Mouse (Mus musculus) myocyte (in vitro differentiated cells): Measurements from ENCODE around the gene Nr1i3.

Experiments used
- CEBPB ChIP-seq: IDR thresholded peaks from 2 replicates; pipeline ENCODE4 v1.6.1; 2011; ENCODE audit warnings: mild to moderate bottlenecking, moderate library complexity; ENCODE audit not compliant: poor library complexity, insufficient read depth, severe bottlenecking
- E2F4 ChIP-seq: IDR thresholded peaks from one replicate; pipeline ENCODE4 v1.6.1; 2011; ENCODE audit warnings: mild to moderate bottlenecking, control low read depth, moderate library complexity; ENCODE audit not compliant: insufficient read depth
- MAX ChIP-seq: IDR thresholded peaks from one replicate; pipeline ENCODE4 v1.6.1; 2011; ENCODE audit warnings: low read depth, mild to moderate bottlenecking, control low read depth
- MYOD1 ChIP-seq, 3 experiments: IDR thresholded peaks; one replicate each; pipeline ENCODE4 v1.6.1; 2011; ENCODE audit warnings: control low read depth in 2 of 3, low read depth in 2 of 3, mild to moderate bottlenecking in 2 of 3, moderate library complexity in 1 of 3; ENCODE audit not compliant: insufficient read length in 2 of 3, control insufficient read depth in 1 of 3
- POLR2A ChIP-seq: IDR thresholded peaks from one replicate; pipeline ENCODE4 v1.6.1; 2011; ENCODE audit warnings: low read depth, mild to moderate bottlenecking, control low read depth, moderate library complexity; ENCODE audit not compliant: insufficient read length
- POLR2AphosphoS2 ChIP-seq: IDR thresholded peaks from one replicate; pipeline ENCODE4 v1.6.1; 2011; ENCODE audit warnings: low read depth, control low read depth; ENCODE audit not compliant: insufficient read length
- REST ChIP-seq: IDR thresholded peaks from one replicate; pipeline ENCODE4 v1.6.1; 2011; ENCODE audit warnings: mild to moderate bottlenecking, control low read depth, moderate library complexity; ENCODE audit not compliant: insufficient read depth, insufficient read length
- SRF ChIP-seq: IDR thresholded peaks from one replicate; pipeline ENCODE4 v1.6.1; 2011; ENCODE audit warnings: low read depth; ENCODE audit not compliant: control insufficient read depth, insufficient read length
- TCF12 ChIP-seq: IDR thresholded peaks from one replicate; pipeline ENCODE4 v1.6.1; 2011; ENCODE audit warnings: mild to moderate bottlenecking, control low read depth; ENCODE audit not compliant: poor library complexity, insufficient read depth, severe bottlenecking
- TCF3 ChIP-seq: IDR thresholded peaks from one replicate; pipeline ENCODE4 v1.6.1; 2011; ENCODE audit warnings: low read depth, control low read depth; ENCODE audit not compliant: insufficient read length
- USF1 ChIP-seq: IDR thresholded peaks from one replicate; pipeline ENCODE4 v1.6.1; 2011; ENCODE audit warnings: low read depth, mild to moderate bottlenecking, control low read depth, moderate library complexity

DNA sequence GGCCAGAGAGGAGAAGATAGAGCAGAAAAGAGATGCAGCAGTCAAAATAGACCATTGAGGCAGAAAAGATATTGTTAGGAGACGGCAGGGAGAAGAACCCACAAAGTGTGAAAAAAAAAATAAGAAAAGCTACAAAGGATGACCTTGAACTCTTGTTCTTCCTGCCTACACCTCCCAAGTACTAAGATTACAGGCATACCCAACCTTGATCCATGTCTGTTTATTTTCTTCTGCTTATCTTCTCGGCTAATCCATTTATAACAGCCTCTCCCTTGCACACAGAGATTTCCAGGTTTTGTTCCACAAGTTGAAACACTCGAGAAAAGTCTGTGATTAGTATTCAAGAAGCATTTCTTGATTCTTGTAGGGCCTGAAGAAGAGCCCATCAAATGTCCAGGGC lies 43.9 kb upstream of the Nr1i3 start:
- TF ChIP-seq POLR2A (no peak), E2F4 (no peak), MAX (no peak), MYOD1 (IDR thresholded peaks at IDR 0.05; ENCODE audit: control insufficient read depth in 1 of 3, insufficient read length in 2 of 3, low read depth in 2 of 3) (no peak), TCF3 (no peak), TCF12 (no peak), CEBPB (no peak), USF1 (no peak), SRF (no peak), POLR2AphosphoS2 (no peak), REST (no peak)
